Mouse (Mus musculus) thymus, adult 2 months (tissue): ENCODE measurements around the gene Rpl31. TPM values are rescaled to one million over a fixed set of nuclear protein-coding genes. Genes with fewer than 3 reads are reported as not detected.

Experiments
- DNase-seq: peaks from one replicate; pipeline ENCODE4 v3.0.0; 2021
- H3K27ac ChIP-seq: fragments of 200-500 bp; 2 replicates; pipeline ENCODE4 v1.5.1; 2012; ENCODE audit warnings: low read length, control low read depth; ENCODE audit not compliant: control insufficient read depth, insufficient read depth
- H3K27me3 ChIP-seq: fragments of 200-500 bp; 2 replicates; pipeline ENCODE4 v1.6.1; 2012; ENCODE audit warnings: mild to moderate bottlenecking, low read length, moderate library complexity, mixed read lengths; ENCODE audit not compliant: control insufficient read depth, insufficient read depth
- H3K36me3 ChIP-seq: fragments of 200-500 bp; 2 replicates; pipeline ENCODE4 v1.6.1; 2012; ENCODE audit warnings: mild to moderate bottlenecking, low read length, moderate library complexity; ENCODE audit not compliant: control insufficient read depth, insufficient read depth
- H3K4me1 ChIP-seq: fragments of 200-500 bp; replicated peaks from 2 replicates; pipeline ENCODE4 v1.6.1; 2012; ENCODE audit warnings: low read length; ENCODE audit not compliant: control insufficient read depth, insufficient read depth
- H3K4me3 ChIP-seq: fragments of 200-500 bp; 2 replicates; pipeline ENCODE4 v1.5.1; 2012; ENCODE audit warnings: mild to moderate bottlenecking, low read length, control low read depth, moderate library complexity; ENCODE audit not compliant: control insufficient read depth, insufficient read depth
- CTCF ChIP-seq: fragments of 200-500 bp; IDR thresholded peaks from 2 replicates; pipeline ENCODE4 v1.5.1; 2012; ENCODE audit warnings: mild to moderate bottlenecking, control low read depth, low read length, moderate library complexity, borderline replicate concordance; ENCODE audit not compliant: control insufficient read depth, poor library complexity, insufficient read depth; ENCODE audit errors: extremely low read depth
- POLR2A ChIP-seq: fragments of 200-500 bp; IDR thresholded peaks from 2 replicates; pipeline ENCODE4 v1.6.1; 2012; ENCODE audit warnings: mild to moderate bottlenecking, low read length, control low read depth, moderate library complexity; ENCODE audit not compliant: control insufficient read depth, poor library complexity, insufficient read depth; ENCODE audit errors: extremely low read depth
- WGBS: fragments of 180-500 bp; shearing (Covaris S2); methylation state at CpG from one replicate; pipeline ENCODE4 v1.1.7; 2018; 5-methylcytosine and 5-hydroxymethylcytosine counted together
- polyA plus RNA-seq: library from polyadenylated mRNA; depleted of rRNA; stranded (reverse); fragments of >200 nt; gene quantifications from 2 replicates; pipeline ENCODE4 v1.2.3, GENCODE M21; 2012; rRNA removed

Gene Rpl31
- 336 and 375 TPM in 2 replicates for polyA plus RNA-seq

GRCm38 (mm10) chr1:39367601-39368266 lies at the start of gene Rpl31:
Gene Rpl31 (plus strand): TSS chr1:39367842.
- TF ChIP-seq POLR2A (peak; percentile 89), CTCF (no peak)
- Histone ChIP-seq H3K27ac (peak within 1 kb of the TSS; percentile 26), H3K27me3 (no peaks in the 10 kb centered on the region), H3K36me3 (peaks cover 34% of the 10 kb centered on the region), H3K4me3 (peak within 1 kb of the TSS; percentile 99), H3K4me1 (peaks cover 14% of the 10 kb centered on the region)
- DNase-seq, result peak; percentile 98
- under 1% methylated on average over 62 of the region's 62 CpGs for WGBS

- no peak for DNase-seq
- no peaks in the 10 kb centered on the region for H3K4me1 ChIP-seq
- H3K4me3 ChIP-seq, result no peak overlapping the region
- TF ChIP-seq POLR2A (no peak), CTCF (no peak)
- H3K36me3 ChIP-seq, result no peaks in the 10 kb centered on the region
- no peak overlapping the region for H3K27ac ChIP-seq
- no peaks in the 10 kb centered on the region for H3K27me3 ChIP-seq
- 84% methylated on average over 2 of the region's 2 CpGs for WGBS
Measured at GRCm38 (mm10) chr1:39317935-39318334, 49.7 kb upstream of the Rpl31 start.

- no peak overlapping the region for H3K27ac ChIP-seq
- TF ChIP-seq POLR2A (no peak), CTCF (no peak)
- 77% methylated on average over 7 of the region's 7 CpGs for WGBS
- H3K27me3 ChIP-seq, result no peaks in the 10 kb centered on the region
- H3K36me3 ChIP-seq, result no peaks in the 10 kb centered on the region
- no peak overlapping the region for H3K4me3 ChIP-seq
- H3K4me1 ChIP-seq, result no peaks in the 10 kb centered on the region
- no peak for DNase-seq
Measured at GRCm38 (mm10) chr1:39318870-39319269, 48.8 kb upstream of the Rpl31 start.

- H3K4me3 ChIP-seq, result no peak overlapping the region
- WGBS, result 71% methylated on average over 6 of the region's 6 CpGs
- no peak for DNase-seq
- no peaks in the 10 kb centered on the region for H3K4me1 ChIP-seq
- TF ChIP-seq POLR2A, result no peak
- TF ChIP-seq CTCF, result no peak
- H3K27me3 ChIP-seq, result no peaks in the 10 kb centered on the region
- H3K36me3 ChIP-seq, result no peaks in the 10 kb centered on the region
- no peak overlapping the region for H3K27ac ChIP-seq
Measured at GRCm38 (mm10) chr1:39321954-39322353, 45.7 kb upstream of the Rpl31 start.

- WGBS, result 89% methylated on average over 6 of the region's 6 CpGs
- Histone ChIP-seq H3K4me1 (peaks cover 6% of the 10 kb centered on the region), H3K4me3 (no peak overlapping the region), H3K27me3 (no peaks in the 10 kb centered on the region), H3K36me3 (no peaks in the 10 kb centered on the region), H3K27ac (no peak overlapping the region)
- TF ChIP-seq POLR2A, result no peak
- no peak for TF ChIP-seq CTCF
- DNase-seq, result no peak
Measured at GRCm38 (mm10) chr1:39325228-39325627, 42.4 kb upstream of the Rpl31 start.

GRCm38 (mm10) chr1:39327546-39327945 lies 40.1 kb upstream of the Rpl31 start:
- WGBS, result 92% methylated on average over 7 of the region's 7 CpGs
- TF ChIP-seq POLR2A (no peak), CTCF (no peak)
- Histone ChIP-seq H3K4me1 (peaks cover 6% of the 10 kb centered on the region), H3K27ac (no peak overlapping the region), H3K27me3 (no peaks in the 10 kb centered on the region), H3K4me3 (no peak overlapping the region), H3K36me3 (no peaks in the 10 kb centered on the region)
- DNase-seq, result no peak
